Mouse (Mus musculus) cerebellum, adult (tissue): ENCODE results near the gene AC129217.1.
"Not testable (repeated sequence)": the region's sequence is repeated elsewhere in the genome, so short reads cannot be mapped to it uniquely, and the experiment has no call there.

Source experiments
- ATAC-seq: cut with Nextera tagmentation; 2 replicates; pipeline ENCODE4 v1.9.2; 2017; ENCODE audit warnings: mild to moderate bottlenecking, moderate library complexity, mixed read lengths; ENCODE audit not compliant: insufficient number of reproducible peaks, low FRiP score, low TSS enrichment

AC129217.1 gene

GRCm38 (mm10) chr19:8822696-8823095, 6.9 kb upstream of the AC129217.1 start:
- no peak for ATAC-seq

GRCm38 (mm10) chr19:8830664-8831063, 1.1 kb downstream of the AC129217.1 start:
- ATAC-seq: no peak

GRCm38 (mm10) chr19:8831262-8831661, 1.7 kb downstream of the AC129217.1 start:
- ATAC-seq: no peak

GRCm38 (mm10) chr19:8832971-8833370, 3.4 kb downstream of the AC129217.1 start:
- no peak for ATAC-seq

GRCm38 (mm10) chr19:8836327-8836726, 6.8 kb downstream of the AC129217.1 start:
- not testable (repeated sequence) for ATAC-seq

GRCm38 (mm10) chr19:8837251-8837791, 7.7 kb downstream of the AC129217.1 start, which contains the start of gene Bscl2:
TSS of gene Bscl2 (plus strand) at chr19:8837467.
- ATAC-seq: peak; percentile 60

- ATAC-seq: no peak
Observed at GRCm38 (mm10) chr19:8838041-8838730, 8.6 kb downstream of the AC129217.1 start.

- peak; percentile 80 for ATAC-seq
Observed at GRCm38 (mm10) chr19:8839103-8839907, 9.7 kb downstream of the AC129217.1 start, which contains the start of gene Gng3. TSS of gene Gng3 (minus strand) at chr19:8839194.

- peak; percentile 71 for ATAC-seq
Observed at GRCm38 (mm10) chr19:8839908-8840791, 10.6 kb downstream of the AC129217.1 start.

GRCm38 (mm10) chr19:8841012-8841411, 11.4 kb downstream of the AC129217.1 start:
- no peak for ATAC-seq

- ATAC-seq: no peak
Observed at GRCm38 (mm10) chr19:8842961-8843360, 13.4 kb downstream of the AC129217.1 start.

- ATAC-seq: no peak
Observed at GRCm38 (mm10) chr19:8844371-8845129, 15.0 kb downstream of the AC129217.1 start.

GRCm38 (mm10) chr19:8848356-8848755, 18.8 kb downstream of the AC129217.1 start:
- no peak for ATAC-seq

- ATAC-seq: no peak
Observed at GRCm38 (mm10) chr19:8850402-8850901, 20.9 kb downstream of the AC129217.1 start, which contains the start of gene Lrrn4cl. TSS of gene Lrrn4cl (plus strand) at chr19:8850768.

GRCm38 (mm10) chr19:8851639-8852038, 22.1 kb downstream of the AC129217.1 start:
- ATAC-seq: no peak

- ATAC-seq: no peak
Observed at GRCm38 (mm10) chr19:8852236-8852928, 22.8 kb downstream of the AC129217.1 start.

- no peak for ATAC-seq
Observed at GRCm38 (mm10) chr19:8853117-8853516, 23.5 kb downstream of the AC129217.1 start.

GRCm38 (mm10) chr19:8857689-8858088, 28.1 kb downstream of the AC129217.1 start:
- ATAC-seq: no peak

GRCm38 (mm10) chr19:8859018-8859417, 29.4 kb downstream of the AC129217.1 start:
- ATAC-seq: no peak
